Mouse (Mus musculus): Measurements from ENCODE around the gene Cgn. TPM values are rescaled to one million over a fixed set of nuclear protein-coding genes. Genes with fewer than 3 reads are reported as not detected.
A peak's percentile ranks its signal among the peaks of the same experiment; 100 is the strongest.
"Not testable (repeated sequence)": the region's sequence is repeated elsewhere in the genome, so short reads cannot be mapped to it uniquely, and the experiment has no call there.

Gene Cgn
- polyA plus RNA-seq, 1 experiment from 2014 or later: 31.9 TPM

DNA sequence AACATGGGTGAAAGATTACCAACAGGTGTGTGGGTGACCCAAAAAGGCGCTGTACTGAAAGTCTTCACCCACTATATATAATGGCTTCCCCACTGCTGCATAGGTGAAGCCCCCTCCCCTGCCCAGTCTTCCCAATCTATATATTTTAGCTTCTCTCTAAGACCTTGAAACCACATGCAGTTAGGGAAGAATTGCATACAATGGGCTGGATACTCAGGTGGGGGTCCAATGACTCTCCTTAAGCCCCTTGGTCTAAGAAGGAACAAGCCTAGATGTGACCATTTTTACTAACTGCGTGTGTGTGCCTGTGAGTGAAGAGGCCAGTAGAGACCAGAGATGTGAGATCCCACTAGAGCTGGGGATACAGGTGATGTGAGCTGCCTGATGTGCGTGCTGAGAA is 72.9 kb downstream of the Cgn start:
- not testable (repeated sequence) for H3K4me1 ChIP-seq (ENCODE audit: control insufficient read depth, insufficient read depth, low read length); H3K9ac ChIP-seq (replicated peaks; ENCODE audit: low read depth, low read length); H3K36me3 ChIP-seq (ENCODE audit: control insufficient read depth, insufficient read depth, low read length); H3K4me3 ChIP-seq (ENCODE audit: low read depth, low read length); H3K27ac ChIP-seq (ENCODE audit: low read length); H3K9me3 ChIP-seq (ENCODE audit: control insufficient read depth, low read depth, low read length); H3K4me2 ChIP-seq (replicated peaks; ENCODE audit: low read depth, low read length); ATAC-seq (ENCODE audit: insufficient number of reproducible peaks, insufficient read depth, low FRiP score, low read depth); H3K27me3 ChIP-seq (ENCODE audit: control insufficient read depth, insufficient read depth, low read length)
- 94% methylated on average over 3 of the region's 3 CpGs for WGBS

- not testable (repeated sequence) for H3K27ac ChIP-seq (ENCODE audit: low read length); H3K9ac ChIP-seq (replicated peaks; ENCODE audit: low read depth, low read length); H3K27me3 ChIP-seq (ENCODE audit: control insufficient read depth, insufficient read depth, low read length); H3K4me2 ChIP-seq (replicated peaks; ENCODE audit: low read depth, low read length); H3K4me1 ChIP-seq (ENCODE audit: control insufficient read depth, insufficient read depth, low read length); H3K36me3 ChIP-seq (ENCODE audit: control insufficient read depth, insufficient read depth, low read length); H3K4me3 ChIP-seq (ENCODE audit: low read depth, low read length); H3K9me3 ChIP-seq (ENCODE audit: control insufficient read depth, low read depth, low read length)
- 0 out of 2 replicates have a peak, but pooled peaks have one; percentile 33 for ATAC-seq (ENCODE audit: insufficient number of reproducible peaks, insufficient read depth, low FRiP score, low read depth)
Measured at GRCm38 (mm10) chr3:94710591-94710990, 75.7 kb downstream of the Cgn start.

Other genes starting within 250 kb of the Cgn start
- gene Snx27, start 203.8 kb downstream of the Cgn start, polyA plus RNA-seq (2014; fragmentation: Nextera tagmentation; extraction: Ambion mirVana): 35.1 and 41.9 TPM in 2 replicates
- gene Gm10972, start 143.4 kb downstream of the Cgn start, polyA plus RNA-seq (2014; fragmentation: Nextera tagmentation; extraction: Ambion mirVana): not detected in 2 replicates
- 13.2 and 13.3 TPM in 2 replicates for gene Tuft1, start 127.6 kb downstream of the Cgn start, polyA plus RNA-seq (2014; fragmentation: Nextera tagmentation; extraction: Ambion mirVana)
- gene Selenbp2, start 92.9 kb downstream of the Cgn start, polyA plus RNA-seq (2014; fragmentation: Nextera tagmentation; extraction: Ambion mirVana): 2.6 and 3.0 TPM in 2 replicates
- 25.5 TPM in 2 replicates for gene Pogz, start 51.1 kb upstream of the Cgn start, polyA plus RNA-seq (2014; fragmentation: Nextera tagmentation; extraction: Ambion mirVana)
- 334 and 336 TPM in 2 replicates for gene Psmb4, start 100.5 kb upstream of the Cgn start, polyA plus RNA-seq (2014; fragmentation: Nextera tagmentation; extraction: Ambion mirVana)
- gene Selenbp1, start 146.6 kb upstream of the Cgn start, polyA plus RNA-seq (2014; fragmentation: Nextera tagmentation; extraction: Ambion mirVana): 86.2 and 89.6 TPM in 2 replicates
- 12.8 and 14.5 TPM in 2 replicates for gene Rfx5, start 167.6 kb upstream of the Cgn start, polyA plus RNA-seq (2014; fragmentation: Nextera tagmentation; extraction: Ambion mirVana)
- gene Pi4kb, start 188.2 kb upstream of the Cgn start, polyA plus RNA-seq (2014; fragmentation: Nextera tagmentation; extraction: Ambion mirVana): 24.7 and 32.8 TPM in 2 replicates
- gene Zfp687, start 229.0 kb upstream of the Cgn start, polyA plus RNA-seq (2014; fragmentation: Nextera tagmentation; extraction: Ambion mirVana): 30.3 and 34.9 TPM in 2 replicates